Mouse (Mus musculus) heart, embryonic 14.5 days (tissue): ENCODE results near the gene Gm28434. TPM values are rescaled to one million over a fixed set of nuclear protein-coding genes. Genes with fewer than 3 reads are reported as not detected.

Source experiments
- ATAC-seq: fragments of 200-750 bp; cut with Nextera tagmentation; 2 replicates; pipeline ENCODE4 v1.8.0; 2017; ENCODE audit warnings: low read depth, moderate TSS enrichment; ENCODE audit not compliant: insufficient number of reproducible peaks, insufficient read depth, low FRiP score
- H3K27ac ChIP-seq, 2 experiments: fragments of 200-500 bp in 1 of 2; fragments of 300-500 bp in 1 of 2; sonication (generic) in 1 of 2; replicated peaks in 1 of 2; 2 replicates each; pipeline ENCODE4 v1.5.1; 2012 to 2014; ENCODE audit warnings: low read depth in 2 of 2, low read length in 2 of 2, control low read depth in 1 of 2, mild to moderate bottlenecking in 1 of 2, mixed read lengths in 1 of 2; ENCODE audit not compliant: control insufficient read depth in 1 of 2, insufficient read depth in 1 of 2
- H3K27me3 ChIP-seq: fragments of 300-500 bp; sonication (generic); 2 replicates; pipeline ENCODE4 v1.6.1; 2014; ENCODE audit warnings: mild to moderate bottlenecking, low read length, control low read depth; ENCODE audit not compliant: control insufficient read depth, insufficient read depth
- H3K36me3 ChIP-seq: fragments of 300-500 bp; sonication (generic); 2 replicates; pipeline ENCODE4 v1.6.1; 2014; ENCODE audit warnings: mild to moderate bottlenecking, control low read depth, low read length, mixed read lengths; ENCODE audit not compliant: control insufficient read depth, insufficient read depth
- H3K4me1 ChIP-seq, 2 experiments: fragments of 200-500 bp in 1 of 2; fragments of 300-500 bp in 1 of 2; sonication (generic) in 1 of 2; 2 replicates each; pipeline ENCODE4 v1.6.1; 2012 to 2014; ENCODE audit warnings: low read length in 2 of 2, control low read depth in 1 of 2, mixed read lengths in 1 of 2; ENCODE audit not compliant: control insufficient read depth in 2 of 2, insufficient read depth in 2 of 2
- H3K4me2 ChIP-seq: fragments of 300-500 bp; sonication (generic); 2 replicates; pipeline ENCODE4 v1.6.1; 2014; ENCODE audit warnings: mild to moderate bottlenecking, low read length
- H3K4me3 ChIP-seq, 2 experiments: fragments of 200-500 bp in 1 of 2; fragments of 300-500 bp in 1 of 2; sonication (generic) in 1 of 2; 2 replicates each; pipeline ENCODE4 v1.5.1; 2012 to 2014; ENCODE audit warnings: low read length in 2 of 2, mild to moderate bottlenecking in 2 of 2, control low read depth in 1 of 2, low read depth in 1 of 2, moderate library complexity in 1 of 2; ENCODE audit not compliant: control insufficient read depth in 1 of 2, insufficient read depth in 1 of 2
- H3K9ac ChIP-seq: fragments of 300-500 bp; sonication (generic); 2 replicates; pipeline ENCODE4 v1.6.1; 2014; ENCODE audit warnings: mild to moderate bottlenecking, low read length
- H3K9me3 ChIP-seq: fragments of 300-500 bp; sonication (generic); 2 replicates; pipeline ENCODE4 v1.6.1; 2016; ENCODE audit warnings: low read length, control low read depth; ENCODE audit not compliant: control insufficient read depth
- WGBS: fragments of 180-500 bp; shearing (Covaris S2); extraction: QIAGEN DNeasy Blood & Tissue Kit; methylation state at CpG from one replicate; pipeline ENCODE4 v1.1.7; 2014; 5-methylcytosine and 5-hydroxymethylcytosine counted together
- polyA plus RNA-seq: library from polyadenylated mRNA; unstranded; fragments of >200 nt; fragmentation: Nextera tagmentation; extraction: Ambion mirVana; gene quantifications from 2 replicates; pipeline ENCODE4 v1.2.1, GENCODE M21; 2014

Gm28434 gene
- polyA plus RNA-seq = not detected in 2 replicates

DNA sequence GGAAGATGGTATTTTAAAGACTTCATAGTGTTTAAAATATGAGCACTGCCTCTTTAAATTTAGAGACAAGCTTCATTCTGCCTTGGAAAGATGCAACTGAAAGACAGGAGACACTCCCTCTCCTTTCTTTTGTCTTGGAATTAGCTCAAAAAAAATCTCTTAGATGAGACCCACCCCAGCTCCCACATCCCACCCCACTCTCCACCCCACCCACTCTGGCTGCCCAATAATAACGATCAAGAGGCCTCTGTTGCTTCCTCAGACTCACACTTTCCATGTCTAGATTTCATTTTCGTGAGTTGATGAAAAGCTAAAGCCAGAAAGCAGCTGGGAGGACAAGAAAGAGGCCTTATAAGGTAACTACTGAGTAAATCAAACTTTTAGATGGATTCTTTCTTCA lies at the start of gene Gm28434, which contains the start of gene 2310003L06Rik:
Gm28434 (plus strand) TSS at position 317 of the 400 bp plus-strand sequence.
2310003L06Rik (plus strand) TSS at position 259 of the 400 bp plus-strand sequence.
- 51% methylated on average over 2 of the region's 2 CpGs for WGBS
- H3K4me2 ChIP-seq = no peak within 1 kb of the TSS
- no peaks in the 10 kb centered on the region for H3K4me1 ChIP-seq
- H3K9ac ChIP-seq = no peak within 1 kb of the TSS
- no peak within 1 kb of the TSS for H3K4me3 ChIP-seq
- ATAC-seq = no peak
- H3K9me3 ChIP-seq = no peaks in the 10 kb centered on the region
- H3K27me3 ChIP-seq = no peaks in the 10 kb centered on the region
- no peak within 1 kb of the TSS for H3K27ac ChIP-seq
- H3K36me3 ChIP-seq = no peaks in the 10 kb centered on the region

DNA sequence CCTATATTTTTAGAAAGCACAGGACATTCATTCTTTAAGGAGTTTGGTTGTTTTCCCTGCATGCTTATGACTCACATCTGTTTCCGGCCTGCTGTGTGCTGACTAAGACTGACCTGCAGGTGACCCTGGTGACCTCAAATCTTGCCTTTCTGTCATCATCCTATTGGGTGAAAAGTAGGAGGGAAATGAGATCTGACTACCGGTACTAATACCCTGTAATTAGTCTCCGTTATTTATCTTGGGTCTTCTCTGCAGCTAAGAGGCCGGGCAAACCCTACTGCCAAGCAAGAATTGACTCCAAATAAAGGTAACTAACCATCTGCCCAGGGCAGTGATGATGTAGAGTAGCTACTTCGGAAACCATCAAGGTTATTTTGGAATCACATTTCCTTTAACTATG lies 43.9 kb upstream of the Gm28434 start, which contains the start of gene Csn3:
Csn3 (plus strand) TSS at position 208 of the 400 bp plus-strand sequence.
- no peaks in the 10 kb centered on the region for H3K36me3 ChIP-seq
- H3K27me3 ChIP-seq = no peaks in the 10 kb centered on the region
- H3K9ac ChIP-seq = no peak within 1 kb of the TSS
- 41% methylated on average over 5 of the region's 5 CpGs for WGBS
- no peaks in the 10 kb centered on the region for H3K4me1 ChIP-seq
- no peak within 1 kb of the TSS for H3K27ac ChIP-seq
- no peak for ATAC-seq
- H3K4me3 ChIP-seq = no peak within 1 kb of the TSS
- no peaks in the 10 kb centered on the region for H3K9me3 ChIP-seq
- no peak within 1 kb of the TSS for H3K4me2 ChIP-seq

DNA sequence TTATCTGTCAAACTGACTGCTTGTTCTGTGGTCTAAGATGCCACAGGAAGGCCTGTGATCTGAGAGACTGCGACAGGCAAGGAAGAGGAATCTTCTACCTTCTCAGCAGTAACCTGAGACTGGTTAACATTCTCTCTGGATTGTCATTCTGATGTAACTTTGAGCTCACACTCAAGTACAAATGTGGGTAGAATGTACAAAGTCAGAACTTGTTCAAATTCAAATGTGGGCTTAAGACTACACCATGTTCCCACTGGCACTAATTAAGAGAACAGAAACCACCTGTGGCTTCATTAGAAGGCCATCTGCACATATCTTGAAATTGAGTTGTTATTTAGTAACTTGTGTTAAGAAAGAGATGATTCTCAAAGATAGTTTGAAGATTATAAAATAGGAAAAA lies 37.7 kb upstream of the Gm28434 start:
- H3K4me2 ChIP-seq = no peak overlapping the region
- H3K36me3 ChIP-seq = no peaks in the 10 kb centered on the region
- no peak overlapping the region for H3K9ac ChIP-seq
- H3K27me3 ChIP-seq = no peaks in the 10 kb centered on the region
- H3K27ac ChIP-seq = no peak overlapping the region
- WGBS = 59% methylated on average over 1 of the region's 1 CpGs
- H3K4me1 ChIP-seq = no peaks in the 10 kb centered on the region
- no peak overlapping the region for H3K4me3 ChIP-seq
- no peaks in the 10 kb centered on the region for H3K9me3 ChIP-seq
- ATAC-seq = no peak

DNA sequence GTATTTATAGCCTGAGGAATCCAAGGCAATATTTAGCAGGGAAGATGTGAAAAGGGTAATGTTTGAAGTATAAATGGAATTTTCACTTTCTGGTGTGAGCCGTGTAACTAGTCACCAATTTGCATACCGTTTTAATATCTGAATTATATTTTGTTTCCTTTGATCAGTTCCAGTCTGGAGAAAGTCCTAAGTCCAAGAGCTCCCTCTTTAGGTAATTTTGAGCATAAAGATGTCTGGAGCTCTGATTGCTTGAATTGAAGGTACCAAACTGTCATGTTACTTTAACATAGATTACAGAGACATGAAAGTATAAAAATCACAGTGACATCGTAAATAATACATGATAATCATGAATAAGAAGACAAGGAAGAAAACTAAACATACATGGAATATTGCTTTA lies 28.6 kb upstream of the Gm28434 start:
- Histone ChIP-seq H3K27ac (no peak overlapping the region), H3K36me3 (no peaks in the 10 kb centered on the region), H3K4me3 (no peak overlapping the region), H3K4me2 (no peak overlapping the region), H3K9ac (no peak overlapping the region), H3K9me3 (no peaks in the 10 kb centered on the region), H3K27me3 (no peaks in the 10 kb centered on the region), H3K4me1 (no peaks in the 10 kb centered on the region)
- WGBS = 26% methylated on average over 3 of the region's 3 CpGs
- no peak for ATAC-seq

DNA sequence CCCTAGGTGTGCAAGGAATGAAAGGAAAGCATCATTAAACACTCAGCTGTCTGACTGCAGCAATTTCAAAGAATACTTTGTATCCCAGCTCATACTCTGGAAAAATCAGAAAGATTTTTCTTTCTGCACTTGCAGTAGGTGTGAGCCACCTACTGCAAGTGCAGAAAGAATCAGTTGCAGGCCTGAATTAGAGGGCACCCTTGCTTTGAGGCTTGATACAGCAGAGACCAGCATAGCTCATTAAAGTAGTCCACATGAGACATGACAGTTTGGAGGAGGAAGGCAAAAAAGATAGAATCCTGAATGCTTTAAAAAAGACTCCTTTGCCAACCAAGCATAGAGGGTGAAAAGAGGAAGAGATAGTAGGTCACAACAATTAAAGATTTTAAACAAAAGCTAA lies 26.8 kb upstream of the Gm28434 start:
- no peaks in the 10 kb centered on the region for H3K27me3 ChIP-seq
- no peaks in the 10 kb centered on the region for H3K36me3 ChIP-seq
- no peaks in the 10 kb centered on the region for H3K4me1 ChIP-seq
- H3K27ac ChIP-seq = no peak overlapping the region
- H3K9me3 ChIP-seq = no peaks in the 10 kb centered on the region
- H3K4me2 ChIP-seq = no peak overlapping the region
- no peak overlapping the region for H3K9ac ChIP-seq
- H3K4me3 ChIP-seq = no peak overlapping the region
- no peak for ATAC-seq

DNA sequence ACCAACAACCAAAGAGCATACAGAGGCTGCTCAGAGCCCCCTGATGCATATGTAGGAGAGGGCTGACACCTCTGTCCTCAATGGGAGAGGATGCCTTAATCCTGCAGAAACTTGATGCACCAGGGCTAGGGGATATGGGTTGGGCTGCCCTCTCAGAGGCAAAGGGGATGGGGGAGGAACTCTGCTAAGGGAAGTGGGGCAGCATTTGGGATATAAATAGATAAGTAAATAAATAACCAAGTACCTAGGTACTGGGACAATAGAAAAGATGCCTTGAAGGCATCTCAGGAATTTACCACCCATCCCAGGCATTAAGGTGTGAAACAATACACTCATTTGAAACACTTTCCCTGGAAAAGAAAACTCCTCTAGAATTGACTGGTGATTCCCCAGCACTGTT lies 17.5 kb upstream of the Gm28434 start:
- Histone ChIP-seq H3K36me3 (no peaks in the 10 kb centered on the region), H3K9me3 (no peaks in the 10 kb centered on the region), H3K27ac (no peak overlapping the region), H3K9ac (no peak overlapping the region), H3K4me1 (no peaks in the 10 kb centered on the region), H3K4me2 (no peak overlapping the region), H3K4me3 (no peak overlapping the region), H3K27me3 (no peaks in the 10 kb centered on the region)
- no peak for ATAC-seq

DNA sequence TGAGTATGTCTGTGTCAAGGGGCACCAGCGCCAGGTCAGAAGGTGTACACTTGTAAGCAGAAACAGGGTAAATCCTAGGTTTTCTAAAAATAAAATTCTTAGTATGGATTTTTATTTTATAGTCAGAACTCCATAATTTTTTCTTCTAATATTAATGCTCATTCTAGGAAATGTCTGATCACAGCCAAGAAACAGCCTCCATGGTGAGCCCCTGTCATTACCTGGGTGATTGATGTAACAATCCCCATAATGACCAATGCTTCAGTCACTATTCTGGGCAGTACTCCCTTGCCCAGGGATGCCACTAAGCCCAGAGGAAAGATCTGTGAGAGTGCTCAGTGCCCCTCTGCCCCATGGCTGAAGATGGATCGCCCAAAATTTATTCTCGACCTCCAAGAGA lies 9.8 kb downstream of the Gm28434 start, which contains the start of gene Cabs1:
Cabs1 (plus strand) TSS at position 301 of the 400 bp plus-strand sequence.
- Histone ChIP-seq H3K9me3 (no peaks in the 10 kb centered on the region), H3K9ac (no peak within 1 kb of the TSS), H3K27ac (no peak within 1 kb of the TSS), H3K27me3 (no peaks in the 10 kb centered on the region), H3K4me2 (no peak within 1 kb of the TSS), H3K36me3 (no peaks in the 10 kb centered on the region), H3K4me1 (no peaks in the 10 kb centered on the region), H3K4me3 (no peak within 1 kb of the TSS)
- WGBS = 72% methylated on average over 3 of the region's 3 CpGs
- no peak for ATAC-seq

DNA sequence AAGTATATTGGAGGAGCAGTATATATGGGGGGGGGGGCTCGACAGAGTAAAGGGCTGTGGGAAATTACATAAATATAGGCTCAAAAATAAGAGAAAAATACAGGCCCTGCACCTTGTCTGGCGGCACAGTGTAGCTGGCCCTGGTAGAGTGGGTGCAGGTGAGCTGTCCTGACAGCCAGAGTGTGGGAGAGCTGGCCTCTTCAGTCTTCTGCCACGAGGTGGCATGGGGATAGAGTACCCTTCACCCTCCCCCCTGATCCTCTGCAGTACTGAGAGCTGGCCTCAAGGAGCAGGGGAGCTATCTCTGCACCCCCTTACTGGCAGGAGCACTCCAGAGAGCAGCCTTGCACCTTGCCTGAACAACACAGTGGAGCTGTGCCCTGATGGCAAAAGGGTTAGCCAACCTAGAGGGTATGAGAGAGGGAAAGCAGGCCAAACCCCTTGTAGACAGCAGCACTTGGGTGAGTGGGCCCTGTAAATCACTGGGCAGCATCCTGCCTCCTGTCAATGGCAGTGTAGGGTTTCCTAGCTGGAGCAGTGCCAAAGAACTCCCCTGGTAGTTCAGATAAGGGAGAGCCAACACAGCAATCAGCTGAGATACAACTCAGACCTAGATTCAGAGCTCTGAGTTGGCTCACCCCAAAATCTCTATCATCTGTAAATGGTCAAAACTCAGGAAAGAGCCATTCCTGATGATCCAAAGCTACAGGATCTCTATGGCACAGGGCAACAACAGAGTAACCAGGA lies 13.3 kb downstream of the Gm28434 start:
- Histone ChIP-seq H3K4me3 (no peak overlapping the region), H3K4me2 (no peak overlapping the region), H3K27ac (no peak overlapping the region), H3K9me3 (no peaks in the 10 kb centered on the region), H3K27me3 (no peaks in the 10 kb centered on the region), H3K4me1 (no peaks in the 10 kb centered on the region), H3K9ac (no peak overlapping the region), H3K36me3 (no peaks in the 10 kb centered on the region)
- 48% methylated on average over 3 of the region's 3 CpGs for WGBS
- no peak for ATAC-seq
